Mouse (Mus musculus) liver, embryonic 14 days (tissue): ENCODE results near the gene B2m. TPM values are rescaled to one million over a fixed set of nuclear protein-coding genes. Genes with fewer than 3 reads are reported as not detected.

Source experiments
- polyA plus RNA-seq: library from polyadenylated mRNA; depleted of rRNA; stranded (reverse); fragments of >200 nt; gene quantifications from 2 replicates; pipeline ENCODE4 v1.2.3, GENCODE M21; 2012; rRNA removed

Gene B2m
- polyA plus RNA-seq = 171 and 189 TPM in 2 replicates

GRCm38 (mm10) chr2:122147508-122148241, at the start of gene B2m:
B2m (plus strand) TSS chr2:122147686.

GRCm38 (mm10) chr2:122117961-122118958, 29.2 kb upstream of the B2m start, which contains the start of gene Spg11:
Spg11 (minus strand) TSS chr2:122118386.

GRCm38 (mm10) chr2:122160680-122161079, 13.2 kb downstream of the B2m start, which contains the start of gene Trim69:
Trim69 (plus strand) TSS chr2:122160700.

GRCm38 (mm10) chr2:122186106-122186505, 38.6 kb downstream of the B2m start, which contains the start of the genes Patl2 and Terb2:
Patl2 (minus strand) TSS chr2:122186189.
Terb2 (plus strand) TSS chr2:122186272.

Other genes with a start within 250 kb of the B2m start
- 7.4 and 8.9 TPM in 2 replicates for gene Ctdspl2, start 191.7 kb upstream of the B2m start, polyA plus RNA-seq
- 0.05 TPM in 2 replicates for gene Mageb3, start 191.6 kb upstream of the B2m start, polyA plus RNA-seq
- gene Eif3j1, start 119.1 kb upstream of the B2m start, polyA plus RNA-seq = 15.1 and 17.6 TPM in 2 replicates
- 2.2 and 2.7 TPM in 2 replicates for gene Spg11, start 29.3 kb upstream of the B2m start, polyA plus RNA-seq
- gene Trim69, start 13.0 kb downstream of the B2m start, polyA plus RNA-seq = 0.03 and 0.06 TPM in 2 replicates
- gene Patl2, start 38.5 kb downstream of the B2m start, polyA plus RNA-seq = 0.05 and 0.06 TPM in 2 replicates
- gene Terb2, start 38.6 kb downstream of the B2m start, polyA plus RNA-seq = not detected in 2 replicates
- 64.0 and 75.9 TPM in 2 replicates for gene Sord, start 87.1 kb downstream of the B2m start, polyA plus RNA-seq
- not detected in 2 replicates for gene Duox2, start 150.8 kb downstream of the B2m start, polyA plus RNA-seq
- not detected in 2 replicates for gene Duoxa2, start 151.2 kb downstream of the B2m start, polyA plus RNA-seq
- gene Duoxa1, start 166.0 kb downstream of the B2m start, polyA plus RNA-seq = 0.05 TPM in 1 of 2 replicates, not detected in the other
- gene Duox1, start 168.0 kb downstream of the B2m start, polyA plus RNA-seq = not detected in 2 replicates
- 5.5 and 6.2 TPM in 2 replicates for gene Shf, start 221.5 kb downstream of the B2m start, polyA plus RNA-seq